Mouse (Mus musculus): ENCODE measurements around the gene Lrrc51. TPM values are rescaled to one million over a fixed set of nuclear protein-coding genes. Genes with fewer than 3 reads are reported as not detected.
A peak's percentile ranks its signal among the peaks of the same experiment; 100 is the strongest.

The Lrrc51 gene
- total and polyA plus RNA-seq, 3 experiments, result 4.9 to 6.6 (median 5.6) TPM

- Histone ChIP-seq H3K4me2 (ENCODE audit: insufficient read depth, low read depth, poor library complexity, severe bottlenecking) (peak overlapping the region; percentile 76), H3K4me3 (replicated peaks in 1 of 3; ENCODE audit: low read depth in 2 of 3, low read length in 2 of 3, poor library complexity in 1 of 3) (peak overlapping the region; percentile 69 to 86 (median 75)), H3K79me2 (replicated peaks; ENCODE audit: control insufficient read depth, extremely low read depth, insufficient read depth, poor library complexity, severe bottlenecking) (peaks cover 33% of the 10 kb centered on the region), H3K4me1 (ENCODE audit: control insufficient read depth in 1 of 2, insufficient read depth in 2 of 2) (peaks cover 2 to 65% of the 10 kb centered on the region in 2 experiments; a peak in 3 of 4 replicates), H3K36me3 (replicated peaks in 1 of 2; ENCODE audit: control insufficient read depth in 1 of 2, insufficient read depth in 1 of 2, low read length in 1 of 2) (peaks cover 0 to 19% of the 10 kb centered on the region in 2 experiments), H3K27ac (ENCODE audit: insufficient read depth, low read depth) (peak overlapping the region; percentile 84), H3K27me3 (replicated peaks) (no peaks in the 10 kb centered on the region), H3K9ac (ENCODE audit: insufficient read depth, low read depth) (peak overlapping the region; percentile 88), H3K9me3 (replicated peaks; ENCODE audit: low read length) (no peaks in the 10 kb centered on the region)
- dilution Hi-C loops (cut with MboI; ENCODE audit: extremely low pct_ligation_motif_present, extremely low pct_unique_long_range_greater_than_20kb, low sequenced_read_pairs) (no loop called here), in situ Hi-C loops (cut with MboI; ENCODE audit: low pct_ligation_motif_present, low pct_unique_long_range_greater_than_20kb, low sequenced_read_pairs) (no loop called here)
- no peak for TF ChIP-seq JUND (conservative IDR thresholded peaks at IDR 0.05; ENCODE audit: low read depth, low read length)
- no peak for TF ChIP-seq POLR2AphosphoS2 (IDR thresholded peaks at IDR 0.05; ENCODE audit: low read depth, low read length)
- TF ChIP-seq EP300 (IDR thresholded peaks at IDR 0.05; ENCODE audit: low read length), result no peak
- TF ChIP-seq TCF12 (IDR thresholded peaks at IDR 0.05; ENCODE audit: low read depth, low read length), result no peak
- TF ChIP-seq JUN (IDR thresholded peaks at IDR 0.05; ENCODE audit: insufficient read depth, low read depth, low read length), result no peak
- TF ChIP-seq IRF4 (IDR thresholded peaks at IDR 0.05; ENCODE audit: low read depth, low read length), result no peak
- TF ChIP-seq BHLHE40 (IDR thresholded peaks at IDR 0.05; ENCODE audit: low read depth, low read length), result no peak
- no peak for TF ChIP-seq TBP (conservative IDR thresholded peaks at IDR 0.05; ENCODE audit: low read depth, low read length)
- no peak for TF ChIP-seq CHD1 (IDR thresholded peaks at IDR 0.05; ENCODE audit: low read depth, low read length)
- TF ChIP-seq POLR2A (IDR thresholded peaks at IDR 0.05; ENCODE audit: low read depth, low read length), result no peak
- no peak for TF ChIP-seq RAD21 (IDR thresholded peaks at IDR 0.05; ENCODE audit: low read depth, low read length)
- peak; percentile 64 for DNase-seq (ENCODE audit: extremely low read depth)
These were observed 36.7 kb upstream of the Lrrc51 start for GRCm38 (mm10) chr7:101970429-101970775.

- in situ Hi-C loops (cut with MboI; ENCODE audit: low pct_ligation_motif_present, low pct_unique_long_range_greater_than_20kb, low sequenced_read_pairs), result no loop called here
- dilution Hi-C loops (cut with MboI; ENCODE audit: extremely low pct_ligation_motif_present, extremely low pct_unique_long_range_greater_than_20kb, low sequenced_read_pairs), result no loop called here
- TF ChIP-seq E2F4 (IDR thresholded peaks at IDR 0.05; ENCODE audit: insufficient replicate concordance, low read depth, low read length) (no peak), UBTF (IDR thresholded peaks at IDR 0.05; ENCODE audit: low read depth, low read length) (0 out of 2 replicates have a peak, but pooled peaks have one; percentile 90), PAX5 (IDR thresholded peaks at IDR 0.05; ENCODE audit: low read length) (no peak), JUND (conservative IDR thresholded peaks at IDR 0.05; ENCODE audit: low read depth, low read length) (no peak), MAX (IDR thresholded peaks at IDR 0.05; ENCODE audit: low read length) (peak; percentile 50; the same call in 1 of the 2 replicates), POLR2AphosphoS2 (IDR thresholded peaks at IDR 0.05; ENCODE audit: low read depth, low read length) (no peak), MAZ (IDR thresholded peaks at IDR 0.05; ENCODE audit: low read depth, low read length) (no peak), GABPA (IDR thresholded peaks at IDR 0.05; ENCODE audit: insufficient replicate concordance, low read depth, low read length) (no peak), MAFK (IDR thresholded peaks at IDR 0.05; ENCODE audit: insufficient replicate concordance, low read length) (no peak), KAT2A (IDR thresholded peaks at IDR 0.05; ENCODE audit: insufficient replicate concordance, low read length) (0 out of 2 replicates have a peak, but pooled peaks have one; percentile 10), ZC3H11A (IDR thresholded peaks at IDR 0.05; ENCODE audit: low read depth, low read length) (no peak), CHD1 (IDR thresholded peaks at IDR 0.05; ENCODE audit: low read depth, low read length) (no peak), EP300 (IDR thresholded peaks at IDR 0.05; ENCODE audit: low read length) (no peak), BHLHE40 (IDR thresholded peaks at IDR 0.05; ENCODE audit: low read depth, low read length) (no peak), NRF1 (IDR thresholded peaks at IDR 0.05; ENCODE audit: low read depth, low read length) (peak; percentile 72), CTCF (conservative IDR thresholded peaks at IDR 0.05 in 1 of 2, IDR thresholded peaks at IDR 0.05 in 1 of 2; ENCODE audit: low read depth in 2 of 2, low read length in 2 of 2) (no peak), ZNF384 (IDR thresholded peaks at IDR 0.05; ENCODE audit: low read depth, low read length) (no peak), SMC3 (IDR thresholded peaks at IDR 0.05; ENCODE audit: low read depth, low read length) (no peak; the same call in 1 of the 2 replicates), ELF1 (IDR thresholded peaks at IDR 0.05; ENCODE audit: low read depth, low read length) (no peak), NELFE (IDR thresholded peaks at IDR 0.05; ENCODE audit: low read depth, low read length) (no peak), MEF2A (IDR thresholded peaks at IDR 0.05; ENCODE audit: borderline replicate concordance, low read depth, low read length) (no peak), HCFC1 (IDR thresholded peaks at IDR 0.05; ENCODE audit: low read depth, low read length) (peak; percentile 34), IRF4 (IDR thresholded peaks at IDR 0.05; ENCODE audit: low read depth, low read length) (0 out of 2 replicates have a peak, but pooled peaks have one; percentile 11), MXI1 (IDR thresholded peaks at IDR 0.05; ENCODE audit: low read depth, low read length) (peak; percentile 86), CHD2 (IDR thresholded peaks at IDR 0.05; ENCODE audit: low read length) (no peak), USF2 (conservative IDR thresholded peaks at IDR 0.05; ENCODE audit: low read depth, low read length) (no peak)
These were observed 36.2 kb upstream of the Lrrc51 start for GRCm38 (mm10) chr7:101969694-101970428.

More at GRCm38 (mm10) chr7:101969694-101970428, 36.2 kb upstream of the Lrrc51 start:
- Histone ChIP-seq H3K4me2 (ENCODE audit: insufficient read depth, low read depth, poor library complexity, severe bottlenecking) (peak overlapping the region; percentile 76), H3K4me1 (ENCODE audit: control insufficient read depth in 1 of 2, insufficient read depth in 2 of 2) (peaks cover 2 to 65% of the 10 kb centered on the region in 2 experiments; a peak in 3 of 4 replicates), H3K36me3 (replicated peaks in 1 of 2; ENCODE audit: control insufficient read depth in 1 of 2, insufficient read depth in 1 of 2, low read length in 1 of 2) (peaks cover 0 to 16% of the 10 kb centered on the region in 2 experiments), H3K9me3 (replicated peaks; ENCODE audit: low read length) (no peaks in the 10 kb centered on the region), H3K9ac (ENCODE audit: insufficient read depth, low read depth) (peak overlapping the region; percentile 88), H3K27me3 (replicated peaks) (no peaks in the 10 kb centered on the region), H3K4me3 (replicated peaks in 1 of 3; ENCODE audit: low read depth in 2 of 3, low read length in 2 of 3, poor library complexity in 1 of 3) (peak overlapping the region; percentile 69 to 86 (median 75)), H3K79me2 (replicated peaks; ENCODE audit: control insufficient read depth, extremely low read depth, insufficient read depth, poor library complexity, severe bottlenecking) (peaks cover 28% of the 10 kb centered on the region), H3K27ac (ENCODE audit: insufficient read depth, low read depth) (peak overlapping the region; percentile 84)
- peak; percentile 64 for DNase-seq (ENCODE audit: extremely low read depth)

Measured in CH12.LX (cell line).